Comparison of ENCODE assay signal across 10 mouse cellular contexts in genomic region chr5:74172208-74172607, GRCm38 (mm10). TPM values are rescaled to one million over a fixed set of nuclear protein-coding genes. Genes with fewer than 3 reads are reported as not detected.
A peak's percentile ranks its signal among the peaks of the same experiment; 100 is the strongest.
DNase-seq lines count a peak whose midpoint lies in the region; ATAC-seq lines count a peak whose summit lies in the region.
"Had no signal": no experiment of that assay in that cellular context is flagged by ENCODE, and none has a peak within 500 bp of the region (broad histone marks: within the 10 kb centered on the region; RNA-seq: fewer than 3 reads in every experiment).

No protein-coding gene starts in this region.

- H3K9me3 ChIP-seq in heart, embryonic 13.5 days: no peaks in the 10 kb centered on the region
- H3K9me3 ChIP-seq: G1E had no signal

- peak; percentile 51 for ATAC-seq in heart, embryonic 13.5 days (ENCODE audit: extremely low read depth, insufficient number of reproducible peaks, low FRiP score, low TSS enrichment)

- peak overlapping the region; percentile 93 for H3K27ac ChIP-seq in heart, embryonic 13.5 days (replicated peaks)

- peak overlapping the region; percentile 71 for H3K9ac ChIP-seq in heart, embryonic 13.5 days

- H3K36me3 ChIP-seq in heart, embryonic 13.5 days: no peaks in the 10 kb centered on the region
- H3K36me3 ChIP-seq: G1E had no signal

- DNase-seq in kidney, adult 11 months: peak; percentile 21
- no peak for DNase-seq in kidney, adult 8-10 months
- peak; percentile 70 for DNase-seq in embryo, embryonic 11 days
- peak; percentile 77 for DNase-seq in lung, postnatal 10 days
- DNase-seq in left cerebral cortex, adult 11 months (ENCODE audit: low spot score): no peak
- DNase-seq in spleen, postnatal 4 days (ENCODE audit: low spot score in 2 of 2): no peak
- DNase-seq in cerebellum, postnatal 4 days (ENCODE audit: low spot score in 2 of 2): no peak
- DNase-seq: cerebellum, postnatal 10 days had no signal

- H3K27me3 ChIP-seq in heart, embryonic 13.5 days (replicated peaks): no peaks in the 10 kb centered on the region

- WGBS in heart, embryonic 13.5 days: 20% methylated on average over 12 of the region's 12 CpGs

- peak overlapping the region; percentile 19; the same call in 1 of the 2 replicates for H3K4me3 ChIP-seq in heart, embryonic 13.5 days

- H3K4me2 ChIP-seq in heart, embryonic 13.5 days: peak overlapping the region; percentile 58

- H3K4me1 ChIP-seq in heart, embryonic 13.5 days: peaks cover 81% of the 10 kb centered on the region

RNA-seq across cellular contexts. Expression of gene Rasl11b, which starts 22.9 kb away (rescaled TPM):
- 79.7 and 88.1 TPM in 2 replicates for polyA plus RNA-seq in heart, embryonic 13.5 days (2015; fragmentation: Nextera tagmentation; extraction: Ambion mirVana)

Comparison
In these comparisons a context has a peak if more than half of its experiments do, and no peak if none do; other contexts are left out.
1. DNase-seq: peak in kidney, adult 11 months (single experiment), embryo, embryonic 11 days (single experiment) and lung, postnatal 10 days (single experiment); none in kidney, adult 8-10 months (0 of 2), left cerebral cortex, adult 11 months (single experiment), spleen, postnatal 4 days (0 of 2) and cerebellum, postnatal 4 days (0 of 2).